Mouse (Mus musculus) layer of hippocampus, adult 9-11 months (tissue): ENCODE measurements around the gene Rbm42.

Experiments
- DNase-seq: peaks from one replicate; pipeline ENCODE4 v3.0.0; 2022

The Rbm42 gene

DNA sequence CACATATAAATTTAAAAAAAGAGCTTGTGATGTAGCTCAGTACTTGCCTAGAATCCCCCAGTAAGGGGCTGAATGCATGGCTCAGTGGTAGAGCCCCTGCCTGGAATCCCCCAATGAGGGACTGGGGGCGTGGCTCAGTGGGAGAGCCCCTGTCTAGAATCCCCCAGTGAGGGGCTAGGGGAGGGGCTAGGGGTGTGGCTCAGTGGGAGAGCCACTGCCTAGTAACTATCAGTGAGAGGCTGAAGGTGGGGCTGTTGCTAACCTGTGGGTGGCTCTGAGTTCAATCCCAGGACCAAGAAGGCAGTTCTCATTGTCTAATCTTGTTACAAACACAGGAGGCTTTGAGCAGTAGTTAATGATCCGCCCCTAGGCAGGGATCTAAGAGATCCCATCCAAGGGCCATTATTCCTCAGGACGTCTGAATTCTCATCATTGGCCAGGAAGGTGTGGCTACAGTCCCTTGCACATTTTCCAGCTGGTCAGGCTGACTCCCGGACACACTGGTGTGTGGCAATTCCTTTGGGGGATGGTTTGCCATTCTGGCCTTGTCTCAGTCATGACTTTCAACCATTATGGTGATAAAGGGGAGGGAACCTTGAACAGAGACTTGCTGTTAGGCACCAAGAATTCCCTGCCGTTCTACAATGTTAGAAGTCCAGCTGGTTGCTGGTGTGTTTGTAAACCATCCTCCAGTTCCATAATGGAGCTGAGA lies 34.9 kb downstream of the Rbm42 start:
- no peak for DNase-seq

DNA sequence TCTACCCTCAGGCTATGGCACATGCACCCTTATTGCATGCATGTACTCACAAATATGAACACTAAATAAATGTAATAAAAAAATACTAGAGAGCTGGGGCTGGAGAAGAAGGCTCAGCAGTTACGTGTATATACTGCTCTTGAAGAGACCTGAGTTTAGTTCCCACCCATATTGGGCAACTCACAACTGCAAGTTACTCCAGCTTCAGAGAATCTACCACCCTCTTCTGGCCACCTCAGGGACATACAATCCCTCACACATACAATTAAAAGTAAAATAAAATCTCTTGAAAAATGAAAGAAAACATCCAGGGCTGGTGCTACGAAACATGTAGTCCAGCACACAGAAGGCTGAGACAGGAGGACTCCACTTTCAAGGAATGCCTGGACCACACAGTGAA lies 35.7 kb downstream of the Rbm42 start:
- DNase-seq, result no peak

DNA sequence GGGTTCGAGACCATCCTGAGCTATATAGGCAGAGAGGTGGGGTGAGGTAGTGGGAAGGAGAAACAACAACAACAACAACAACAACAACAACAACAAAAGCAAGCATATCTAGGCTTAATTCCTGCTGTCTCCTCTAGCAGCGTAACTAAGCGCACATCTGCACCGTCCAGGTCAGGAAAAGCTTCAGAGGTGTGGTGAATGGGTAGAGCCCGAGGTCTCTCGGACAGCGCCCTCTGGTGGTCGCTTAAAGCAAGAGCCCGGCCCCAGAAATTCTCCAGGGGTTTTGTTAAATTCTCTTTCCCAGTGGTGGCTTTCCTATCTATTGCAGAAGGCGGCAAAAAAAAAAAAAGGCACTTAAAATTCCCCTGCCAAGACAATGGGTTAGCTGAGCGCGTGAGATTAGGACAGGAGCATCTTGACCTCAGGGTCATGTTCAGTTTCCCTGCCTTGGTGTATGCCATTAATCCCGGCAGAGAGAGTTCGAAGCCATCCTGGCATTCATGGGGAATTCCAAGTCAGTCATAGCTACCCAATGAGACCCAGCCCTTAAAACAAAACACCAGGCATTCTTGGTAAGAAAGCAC lies 36.5 kb downstream of the Rbm42 start:
- no peak for DNase-seq

DNA sequence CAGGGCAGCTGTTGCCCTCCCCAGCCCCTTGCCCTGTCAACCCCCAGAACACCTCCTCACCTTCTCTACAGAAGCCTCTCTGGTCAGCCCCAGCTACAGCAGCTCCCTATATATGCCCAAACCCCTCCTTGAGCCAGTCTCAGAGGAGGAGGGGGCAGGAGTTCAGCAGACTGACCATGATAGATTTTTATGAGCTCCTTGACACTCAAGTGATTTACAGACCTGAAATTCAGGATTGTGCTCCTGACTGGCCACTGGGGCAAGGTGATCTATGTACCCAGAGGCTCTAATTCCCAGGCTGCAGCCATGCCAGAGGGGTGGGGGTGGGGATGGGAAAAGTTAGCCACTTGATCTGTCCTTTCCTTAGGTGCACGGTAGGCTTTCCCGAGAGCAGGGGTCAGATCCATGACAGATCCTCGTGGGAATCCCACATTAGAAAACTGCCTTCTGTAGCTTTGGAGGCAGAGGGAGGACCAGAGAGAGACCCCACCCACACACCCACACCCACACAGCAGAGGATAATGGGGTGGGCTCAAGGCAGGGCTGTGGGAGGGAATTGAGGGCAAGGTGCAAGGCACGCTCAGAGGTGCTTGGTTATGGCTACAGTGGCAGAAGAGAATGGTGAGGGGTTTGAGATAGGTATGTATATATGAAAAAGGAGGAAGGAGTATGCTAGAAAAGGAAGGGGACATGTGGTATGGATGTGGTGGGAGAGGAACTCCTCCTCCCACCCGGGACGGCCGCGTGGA lies 37.3 kb downstream of the Rbm42 start, which contains the start of gene Upk1a:
Gene Upk1a, minus strand, starts transcription at position 194 of the 749 bp plus-strand sequence.
- DNase-seq, result no peak

DNA sequence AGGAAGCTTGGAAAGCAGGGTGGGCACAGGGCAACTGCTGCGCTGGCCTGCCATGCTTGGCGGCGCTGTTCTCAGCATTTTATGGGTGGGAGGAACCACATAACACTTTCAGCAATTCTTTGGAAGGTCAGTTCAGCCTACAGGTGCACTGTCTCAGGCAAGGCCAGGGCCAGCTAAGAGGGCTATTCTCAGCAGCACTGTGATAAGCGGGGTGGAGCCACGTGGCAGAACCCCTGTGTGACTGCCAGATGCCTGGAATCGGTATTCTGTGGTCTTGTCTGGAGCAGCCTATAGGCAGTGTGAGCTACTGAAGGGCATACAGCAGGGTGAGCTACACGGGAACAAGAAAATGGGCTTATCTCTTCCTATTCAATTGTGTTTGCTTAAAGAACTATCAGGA lies 40.1 kb downstream of the Rbm42 start:
- no peak for DNase-seq

DNA sequence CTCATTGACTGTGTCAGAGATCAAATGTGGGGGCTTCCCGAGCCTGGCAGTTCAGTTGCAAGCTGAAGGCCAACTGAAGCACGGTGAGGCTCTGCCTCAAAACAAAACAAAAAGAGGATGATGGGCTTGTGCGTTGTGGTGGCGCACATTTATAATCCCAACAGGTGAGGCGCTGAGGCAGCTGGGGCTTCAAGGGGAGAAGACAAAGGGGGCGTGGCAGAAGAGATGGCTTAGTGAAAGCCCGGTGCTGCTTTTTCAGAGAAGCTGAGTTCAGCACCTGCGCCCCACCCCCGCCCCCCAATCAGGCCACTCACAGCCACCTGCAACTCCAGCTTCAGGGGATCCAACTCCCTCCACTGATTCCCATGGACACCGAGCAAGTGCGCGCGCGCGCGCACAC lies 41.6 kb downstream of the Rbm42 start:
- DNase-seq, result no peak

DNA sequence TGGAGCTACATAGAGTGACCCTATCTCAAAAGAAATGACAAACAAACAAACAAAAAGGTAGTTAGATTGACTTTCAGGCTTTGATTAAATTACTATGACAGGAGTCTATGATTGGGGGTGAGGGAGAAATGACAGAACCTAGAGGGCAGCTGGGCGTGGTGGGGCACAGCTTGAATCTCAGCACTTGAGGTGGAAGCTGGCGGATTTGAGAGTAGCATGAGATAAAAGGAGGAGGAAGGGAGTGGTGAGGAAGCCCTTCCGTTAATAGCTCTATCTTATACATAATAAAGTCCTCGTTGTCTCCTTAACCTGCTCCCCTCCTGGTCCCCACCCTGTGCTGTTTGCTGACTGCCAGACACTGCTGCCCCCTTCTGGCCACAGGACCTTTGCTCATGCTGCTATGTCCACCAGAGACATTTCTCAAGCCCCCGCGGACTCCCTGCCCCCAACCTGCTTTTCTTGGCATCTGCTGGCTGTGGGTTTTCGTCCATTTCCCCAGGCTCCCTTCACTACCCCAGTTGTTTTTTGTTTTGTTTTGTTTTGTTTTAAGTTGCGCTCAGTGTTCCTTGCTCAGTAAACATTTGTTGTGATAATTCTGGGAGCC lies 42.3 kb downstream of the Rbm42 start:
- no peak for DNase-seq

DNA sequence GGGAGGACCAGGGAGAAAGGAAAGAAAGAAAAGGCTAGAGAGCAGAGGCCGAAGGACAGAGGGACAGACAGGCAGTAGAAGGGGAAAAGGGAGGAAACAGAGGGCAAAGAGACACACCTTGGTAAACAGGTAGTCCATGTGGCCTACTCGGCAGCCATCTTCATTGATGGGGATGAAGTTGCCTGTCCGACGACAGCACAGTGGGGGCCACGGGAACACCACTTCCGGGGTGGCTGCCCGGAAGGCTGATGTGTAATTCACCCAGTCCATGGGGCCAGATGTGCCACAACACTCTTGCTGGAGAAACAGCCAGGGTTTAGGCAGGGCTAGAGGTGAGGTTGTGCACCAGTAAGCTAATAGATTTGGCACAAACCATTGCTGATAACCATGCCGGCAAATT lies 45.2 kb downstream of the Rbm42 start:
- DNase-seq, result no peak

DNA sequence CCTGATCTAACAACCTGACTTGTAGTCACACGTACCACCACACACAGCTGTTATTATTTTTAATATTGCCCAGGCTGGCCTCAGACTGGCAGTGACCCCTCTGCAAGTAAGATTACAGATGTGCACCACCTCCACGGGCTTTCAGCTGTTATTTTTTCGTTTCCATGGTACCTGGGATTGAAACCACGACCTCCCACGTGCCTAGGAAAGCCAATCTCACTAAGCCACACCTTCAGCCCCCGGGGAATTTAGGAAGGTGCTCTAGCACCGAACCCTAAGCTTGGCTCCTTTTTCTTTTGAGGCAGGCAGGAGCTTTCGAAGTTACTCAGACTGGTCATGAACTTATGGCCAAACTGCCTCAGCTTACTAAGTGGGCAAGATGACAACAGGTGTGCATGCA lies 45.7 kb downstream of the Rbm42 start:
- no peak for DNase-seq

DNA sequence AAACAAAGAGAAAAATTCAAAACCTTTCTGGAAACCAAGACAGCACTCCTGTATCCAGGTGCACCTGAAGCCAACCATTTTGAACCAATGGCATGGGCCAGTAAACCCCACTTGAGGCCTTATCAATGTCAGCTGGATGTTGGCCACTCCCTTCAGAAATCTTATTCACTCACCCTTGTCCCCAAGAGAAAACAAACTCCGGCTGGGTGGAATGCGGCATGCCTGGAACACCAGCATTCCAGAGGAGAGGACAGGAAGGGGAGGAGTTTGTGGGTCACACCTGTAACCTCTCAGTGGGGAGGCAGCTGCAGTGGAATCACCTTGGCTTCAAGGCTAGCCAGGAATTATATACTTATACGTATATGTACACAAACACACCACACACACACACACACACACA lies 47.5 kb downstream of the Rbm42 start:
- no peak for DNase-seq

DNA sequence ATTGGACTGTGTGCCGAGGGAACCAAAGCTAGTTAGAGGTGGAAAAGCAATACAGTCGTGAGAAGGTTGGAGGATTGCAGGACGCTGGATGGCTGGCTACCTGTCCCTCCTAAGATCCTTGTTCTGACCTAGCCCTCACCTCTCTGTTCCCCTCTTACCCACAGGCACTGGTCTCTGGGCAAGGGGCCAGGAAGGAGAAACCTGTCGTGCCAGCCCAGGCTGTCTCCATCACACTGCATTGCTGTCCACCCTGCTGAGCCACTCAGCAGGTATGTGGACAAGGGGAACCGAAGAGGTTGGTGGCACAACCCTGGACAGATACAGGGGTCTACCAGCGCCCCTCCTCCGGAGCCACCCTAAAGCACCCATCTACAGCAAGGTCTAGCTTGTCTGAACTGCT lies 49.5 kb downstream of the Rbm42 start:
- no peak for DNase-seq

DNA sequence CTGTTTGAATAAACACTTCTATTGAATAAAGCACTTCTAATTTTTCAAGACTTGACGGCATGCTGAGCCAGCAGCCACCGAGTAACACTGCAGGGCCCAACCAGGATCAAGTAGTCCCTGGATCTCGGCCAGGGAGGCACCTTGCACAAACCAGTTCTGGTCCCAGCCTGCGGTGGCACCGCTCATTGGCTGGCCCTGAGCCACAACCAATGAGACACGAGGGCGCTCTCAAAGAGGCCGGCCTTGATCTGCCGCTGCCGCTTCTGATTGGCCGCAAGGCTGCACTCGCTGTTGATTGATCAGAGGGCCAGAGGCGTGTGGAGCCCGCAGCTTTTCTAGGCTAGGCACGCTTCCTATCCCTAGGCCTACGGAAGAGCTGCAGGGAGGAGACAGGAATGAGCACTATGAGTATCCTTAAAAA lies 50.2 kb downstream of the Rbm42 start:
- peak; percentile 95 for DNase-seq

DNA sequence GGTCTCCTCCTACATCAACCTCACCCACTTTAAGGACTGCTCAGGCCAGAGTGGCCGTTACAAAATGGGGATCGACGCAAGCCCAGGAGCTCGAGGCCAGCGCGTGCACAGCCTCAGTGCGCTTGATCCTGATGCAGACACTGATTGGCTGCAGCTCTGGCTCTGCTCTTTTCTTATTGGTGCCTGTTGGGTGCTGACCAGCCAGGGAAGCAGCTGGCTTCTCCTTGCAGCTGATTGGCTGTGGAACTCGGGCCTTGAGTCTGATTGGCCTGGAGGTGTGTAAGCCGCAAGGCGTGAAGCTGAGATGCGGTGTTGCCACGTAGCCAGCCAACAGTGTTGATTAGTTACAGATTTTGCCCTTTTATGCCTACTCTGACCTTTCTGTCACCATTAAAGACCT lies 51.3 kb downstream of the Rbm42 start, which contains the start of gene Zbtb32:
Gene Zbtb32, minus strand, starts transcription at position 124 of the 400 bp plus-strand sequence.
- DNase-seq, result no peak

DNA sequence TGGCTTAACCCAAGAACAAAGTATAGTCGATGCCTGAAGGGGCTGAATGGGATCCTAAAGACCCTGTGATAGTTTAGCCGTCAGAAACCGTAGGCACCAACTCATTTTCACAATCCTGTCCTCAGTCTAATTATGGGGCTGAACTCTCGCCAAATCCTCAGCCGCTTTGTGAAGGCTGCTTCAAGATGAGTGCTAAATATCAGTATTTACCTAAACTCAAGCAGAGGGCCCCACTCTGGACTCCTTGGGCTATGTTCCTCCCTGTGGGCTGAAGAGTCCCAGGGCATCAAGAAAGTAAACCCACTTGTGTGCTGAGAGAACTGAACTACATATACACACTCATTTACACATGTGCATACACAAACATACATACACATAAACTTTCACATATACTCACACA lies 53.3 kb downstream of the Rbm42 start:
- no peak for DNase-seq

DNA sequence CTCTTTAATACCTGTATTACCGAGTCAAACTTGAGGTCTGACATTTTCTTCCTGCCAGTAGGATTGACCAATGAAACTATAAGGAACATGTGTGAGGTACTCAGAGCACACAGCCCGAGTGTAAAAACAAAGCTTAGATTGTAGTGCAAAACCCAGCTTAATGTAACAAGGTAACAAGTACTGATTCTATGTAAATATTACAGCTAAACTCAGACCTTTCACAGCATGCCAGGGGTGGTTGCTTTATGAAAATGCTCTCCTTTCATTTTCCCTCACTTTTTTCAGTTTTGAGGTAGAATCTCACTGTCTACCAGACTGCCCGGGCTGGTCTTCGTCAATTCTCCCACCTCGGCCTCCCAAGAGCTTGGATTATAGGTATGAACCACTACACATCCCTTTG lies 54.0 kb downstream of the Rbm42 start:
- DNase-seq, result no peak

DNA sequence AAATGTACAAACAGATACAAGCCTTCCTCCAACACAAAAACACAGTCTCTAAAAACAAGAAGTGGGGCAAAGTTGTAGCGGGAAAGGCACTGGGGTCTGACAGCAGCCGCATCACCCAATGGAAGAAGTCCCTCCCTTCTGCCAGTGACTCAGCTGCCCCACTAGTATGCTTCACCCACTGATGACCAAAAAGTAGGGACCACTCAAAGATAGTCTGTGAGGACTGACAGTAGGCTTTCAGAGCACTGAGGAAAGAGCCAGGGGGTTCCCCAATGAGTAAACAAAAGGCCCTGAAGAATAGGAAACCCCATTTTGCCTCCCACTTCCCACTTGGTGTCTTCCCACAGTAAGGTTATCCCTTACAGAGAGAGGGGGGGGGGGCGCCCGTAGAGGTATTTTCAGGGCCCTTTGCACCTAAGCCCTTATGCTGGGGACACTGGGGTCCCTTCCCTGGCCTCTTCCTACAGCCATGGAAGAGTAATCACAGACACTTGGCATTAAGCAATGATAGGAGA lies 55.5 kb downstream of the Rbm42 start:
- no peak for DNase-seq

DNA sequence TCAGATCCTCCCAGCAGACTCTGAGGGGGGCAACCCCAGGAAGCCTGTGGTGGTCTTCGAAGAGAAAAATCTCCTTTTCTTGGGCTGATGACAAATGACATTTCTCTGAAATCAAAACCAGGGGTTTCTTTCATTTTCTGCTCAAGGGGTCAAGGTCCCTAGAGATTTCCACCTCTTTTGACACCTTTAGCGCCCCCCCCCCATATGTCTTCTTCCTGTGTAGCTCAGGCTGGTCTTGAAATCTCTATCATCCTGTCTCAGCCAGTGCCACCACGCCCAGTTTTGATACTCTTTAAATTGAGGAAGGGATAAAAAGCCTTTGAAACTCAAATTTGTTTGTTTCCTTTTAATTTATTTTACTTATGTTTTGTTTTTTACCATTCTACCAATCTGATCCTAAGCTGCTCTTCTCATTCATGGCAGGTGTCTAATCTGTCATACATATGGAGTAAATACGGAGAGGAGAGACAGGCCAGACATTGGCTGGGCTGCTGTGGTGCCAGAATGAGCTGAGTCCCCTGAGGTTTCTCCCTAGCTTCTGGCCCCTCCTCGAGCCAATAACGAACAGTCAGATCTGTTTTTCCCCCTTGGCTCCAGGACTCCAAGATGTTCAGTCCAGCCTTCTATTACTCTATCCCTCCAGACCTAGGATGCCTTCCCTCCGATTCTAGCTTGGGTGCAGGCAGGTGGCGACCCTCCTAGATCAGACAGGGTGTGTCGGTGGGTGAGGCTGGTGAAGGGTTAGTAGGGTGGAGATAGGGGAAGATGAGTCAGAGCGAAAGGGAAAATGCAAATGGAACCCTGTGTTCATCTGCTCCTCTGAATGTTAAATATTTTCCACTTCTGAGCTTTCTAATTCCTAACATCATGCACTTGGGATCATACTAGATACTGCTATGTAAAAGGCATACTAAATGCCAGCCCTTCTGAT lies 56.3 kb downstream of the Rbm42 start:
- no peak for DNase-seq

DNA sequence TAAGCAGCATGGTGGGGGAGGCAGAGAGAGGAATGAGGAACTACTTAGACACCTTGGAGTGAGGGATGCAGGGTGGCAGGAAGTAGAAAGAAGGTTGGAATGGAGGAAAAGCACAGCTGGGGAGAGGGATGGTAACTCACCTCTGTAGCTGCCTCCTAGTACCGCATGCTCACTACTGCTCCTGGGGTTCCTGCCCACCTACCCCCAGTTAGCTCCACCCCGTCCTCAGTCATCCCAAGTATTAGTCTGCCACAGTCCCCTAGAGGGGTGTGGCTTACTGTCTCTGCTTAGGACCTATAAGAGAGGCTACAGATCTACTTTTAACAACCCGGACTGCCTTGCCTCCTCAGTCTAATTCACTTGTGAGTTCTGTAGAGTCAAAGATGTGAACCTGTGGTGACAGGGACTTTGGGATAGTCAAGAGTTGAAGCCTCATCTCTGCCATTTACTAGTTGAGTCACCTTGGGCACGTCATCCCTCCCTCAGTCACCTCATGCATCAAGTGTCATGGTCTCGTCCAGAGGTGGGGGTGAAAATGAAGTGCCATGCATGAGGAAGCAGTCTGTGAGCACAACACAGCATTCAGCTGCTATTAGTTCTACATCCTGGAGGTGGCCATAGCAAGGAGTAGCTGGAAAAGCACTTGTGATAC lies 57.2 kb downstream of the Rbm42 start:
- no peak for DNase-seq

DNA sequence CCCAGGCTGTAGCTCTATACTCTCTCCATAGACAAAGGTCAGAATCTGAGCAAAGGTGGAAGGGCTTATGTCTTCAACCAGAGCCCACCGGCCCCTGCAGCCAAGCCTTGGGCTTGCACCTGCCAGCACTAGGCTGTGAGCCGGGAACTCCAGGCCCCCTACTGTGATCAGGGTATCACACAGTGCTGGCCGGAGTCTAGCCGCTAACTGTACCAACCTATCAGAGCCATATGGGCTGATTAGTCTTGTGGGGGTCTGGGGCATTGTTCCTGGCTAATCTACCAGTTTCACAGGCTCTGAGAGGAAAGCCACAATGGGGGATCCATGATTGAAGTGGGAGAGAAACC lies 58.5 kb downstream of the Rbm42 start:
- no peak for DNase-seq
